Mouse (Mus musculus): ENCODE results near the gene Arhgef12.

DNA sequence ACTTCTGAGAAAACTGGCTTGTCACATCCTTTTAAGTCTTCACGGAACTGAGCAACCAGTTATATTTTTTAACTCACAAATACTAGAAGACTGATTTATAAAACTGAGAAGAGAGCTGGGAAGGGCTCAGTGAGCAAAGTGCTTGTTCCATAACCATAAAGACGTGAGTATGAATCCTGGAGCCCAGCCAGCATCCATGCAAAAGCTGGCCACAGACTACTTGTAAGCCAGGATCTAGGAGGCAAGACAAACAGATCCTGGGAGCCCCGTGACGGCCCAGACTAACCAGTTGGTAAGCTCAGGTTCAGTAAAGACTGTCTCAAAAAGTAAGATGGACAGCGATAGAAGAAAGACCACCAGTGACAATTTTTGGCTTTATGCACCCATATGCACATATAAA lies 94.5 kb downstream of the Arhgef12 start:
- TF ChIP-seq CTCF (IDR thresholded peaks at IDR 0.05; ENCODE audit: extremely low read depth, insufficient read depth, low read length) (no peak), POLR2A (IDR thresholded peaks at IDR 0.05; ENCODE audit: extremely low read depth, insufficient read depth, low read length) (no peak)

Data from cortical plate, adult 2 months (tissue).